Mouse (Mus musculus): Measurements from ENCODE around the gene Kif27.

DNA sequence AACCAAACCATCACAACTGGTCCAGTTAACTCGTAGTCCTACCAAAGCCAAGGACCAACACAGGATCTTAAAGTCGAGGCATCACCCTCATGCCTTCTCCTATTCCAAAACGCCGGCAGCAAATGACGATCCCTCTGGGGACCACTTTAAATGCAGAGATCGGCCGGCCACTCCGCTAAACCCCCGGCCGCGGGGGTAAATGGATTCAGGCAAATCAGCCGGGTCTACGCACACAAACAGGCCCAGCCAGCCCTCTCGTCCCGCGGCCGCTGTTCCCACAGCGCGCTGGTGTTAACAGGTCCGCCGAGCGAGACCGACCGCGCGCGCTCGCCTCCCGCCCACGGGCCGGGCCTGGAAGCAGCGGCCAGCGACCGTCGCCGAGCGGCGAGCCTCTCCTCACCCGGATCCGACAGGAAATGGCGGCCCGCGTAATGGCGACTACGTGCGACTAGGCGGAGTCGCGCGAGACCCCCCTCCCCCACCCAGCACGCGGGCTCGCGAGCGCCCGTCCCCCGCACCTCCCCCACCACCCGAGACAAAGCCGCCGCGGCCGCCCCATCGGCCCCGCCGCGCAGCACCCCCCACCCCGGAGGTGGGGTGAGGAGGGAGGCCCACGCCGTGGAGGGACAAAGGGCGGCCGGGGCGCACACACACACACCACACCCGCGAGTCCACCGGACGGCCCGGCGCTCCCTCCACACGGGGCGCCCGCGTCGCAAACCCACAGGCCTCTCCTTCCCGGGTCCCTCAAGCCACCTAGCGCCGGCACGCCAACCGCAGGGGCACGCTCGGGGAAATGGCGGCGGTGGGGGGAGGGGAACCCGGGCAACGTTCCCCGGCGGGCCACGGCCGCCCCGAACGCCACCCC, 42.4 kb upstream of the Kif27 start:
- TF ChIP-seq CTCF (IDR thresholded peaks at IDR 0.05; ENCODE audit: low read depth) (peak; percentile 36), EP300 (IDR thresholded peaks at IDR 0.05; ENCODE audit: low read depth) (no peak)

Data from liver, embryonic 14.5 days (tissue).